Mouse (Mus musculus): ENCODE measurements around the gene Ugt1a9.

Gene Ugt1a9

DNA sequence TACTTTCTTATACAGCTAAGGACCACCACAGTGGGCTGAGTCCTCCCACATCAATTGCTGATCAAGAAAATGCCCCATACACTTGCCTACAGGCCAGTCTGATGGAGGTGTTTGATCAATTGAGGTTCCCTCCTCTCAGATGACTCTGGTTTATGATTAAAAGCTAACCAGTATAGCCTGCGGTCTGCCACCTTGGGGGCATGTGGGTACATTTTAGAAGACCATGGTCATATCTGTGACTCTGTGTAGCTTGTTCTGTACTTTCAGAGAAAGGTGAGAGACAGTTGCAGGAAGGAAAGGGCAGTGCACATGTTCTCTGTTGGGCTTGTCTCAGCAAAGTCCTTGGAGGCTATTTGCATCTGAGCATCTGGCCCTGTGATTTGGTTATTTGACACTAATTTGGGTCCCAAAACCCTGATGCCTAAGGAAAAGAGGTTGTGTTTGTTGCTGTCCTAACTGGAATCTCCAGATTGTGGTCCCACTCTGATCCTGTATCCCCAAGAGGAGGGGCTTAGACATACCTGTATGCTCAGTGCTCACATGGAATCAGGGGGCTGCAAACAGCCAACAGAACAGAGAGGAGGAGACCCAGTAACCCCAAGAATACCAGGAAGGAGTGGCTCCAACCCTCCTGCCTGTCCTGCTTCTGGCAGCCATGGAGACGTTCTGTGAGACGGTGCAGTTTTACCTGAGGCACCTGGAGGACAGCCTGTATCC, 162.2 kb downstream of the Ugt1a9 start:
- ATAC-seq (ENCODE audit: insufficient number of reproducible peaks, low FRiP score, low TSS enrichment): no peak

GRCm38 (mm10) chr1:88233421-88234247, 163.0 kb downstream of the Ugt1a9 start:
- no peak for ATAC-seq (ENCODE audit: insufficient number of reproducible peaks, low FRiP score, low TSS enrichment)

DNA sequence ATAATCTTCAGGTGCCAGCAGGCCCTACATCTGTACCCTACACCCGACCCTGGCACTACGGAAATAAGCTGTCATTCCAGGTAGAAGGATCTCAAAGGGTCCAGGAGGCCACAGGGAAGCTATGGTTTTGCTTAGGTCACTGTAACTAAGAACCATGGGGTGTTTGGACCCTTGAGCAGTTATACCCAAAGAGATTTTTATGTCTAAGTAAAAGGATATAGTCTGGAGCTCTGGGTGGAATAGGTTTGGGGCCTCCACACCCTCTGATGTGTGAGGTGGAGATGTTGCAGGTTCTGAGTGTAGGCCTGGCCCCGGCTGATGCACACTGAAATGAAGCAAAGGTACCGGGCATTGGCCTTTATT, 163.6 kb downstream of the Ugt1a9 start:
- ATAC-seq (ENCODE audit: insufficient number of reproducible peaks, low FRiP score, low TSS enrichment): no peak

DNA sequence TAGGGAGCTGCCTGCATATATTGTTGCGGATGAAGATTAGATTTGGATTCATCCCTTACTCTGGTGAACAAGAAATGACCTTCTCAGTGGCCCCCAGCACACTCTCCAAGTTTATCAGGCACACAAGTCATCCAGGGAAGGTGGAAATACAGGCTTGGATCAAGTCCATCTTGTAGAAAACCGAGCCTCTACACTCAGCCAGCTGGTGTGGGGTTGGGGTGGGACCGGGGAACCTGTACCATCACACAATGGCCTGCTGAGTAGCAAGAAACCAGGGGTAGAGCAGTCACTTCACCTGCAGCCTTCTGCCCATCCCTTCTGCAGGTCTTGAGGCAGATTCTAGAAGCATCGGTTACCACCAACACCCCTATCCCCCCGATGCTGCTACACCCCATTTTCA, 164.0 kb downstream of the Ugt1a9 start:
- ATAC-seq (ENCODE audit: insufficient number of reproducible peaks, low FRiP score, low TSS enrichment): no peak

DNA sequence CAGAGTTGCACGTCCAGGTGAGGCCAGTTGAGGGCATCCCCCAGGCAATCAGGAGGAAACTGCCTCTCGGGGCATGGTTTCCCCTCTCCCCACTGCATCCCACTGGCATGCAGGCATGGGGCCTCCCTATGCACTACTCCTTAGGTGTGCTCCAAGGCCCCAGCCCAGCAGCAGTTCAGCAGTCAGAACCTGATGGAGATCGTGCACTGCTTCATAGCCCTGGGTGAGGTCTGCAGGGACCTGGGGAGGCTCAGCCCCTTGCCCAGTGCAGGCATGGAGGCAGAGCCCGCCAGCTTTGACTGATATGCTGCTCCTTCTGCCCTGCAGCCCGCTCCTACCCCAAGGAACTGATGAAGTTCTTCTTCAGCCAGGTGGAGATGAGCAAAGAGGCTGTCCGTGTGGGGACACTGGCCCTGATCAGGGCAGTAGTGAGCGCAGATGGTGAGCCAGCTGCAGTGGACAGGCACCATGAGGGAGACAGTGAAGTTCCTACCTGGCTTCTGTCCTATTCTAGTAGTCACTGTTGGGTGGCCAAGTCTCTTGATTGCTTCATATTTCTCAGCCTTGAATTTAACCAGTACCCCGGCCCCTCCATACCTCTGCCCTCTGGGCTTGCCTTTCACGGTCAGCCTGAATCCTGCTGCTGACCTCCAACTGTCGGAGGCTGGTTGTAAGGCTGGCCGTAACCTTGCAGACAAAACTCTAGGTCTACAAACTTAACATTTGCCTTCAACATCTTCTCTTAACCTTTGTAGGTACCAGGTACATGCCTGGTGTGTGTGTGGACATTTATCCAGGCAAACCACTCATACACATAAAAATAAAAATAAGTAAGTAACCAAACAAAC, 164.7 kb downstream of the Ugt1a9 start:
- ATAC-seq (ENCODE audit: insufficient number of reproducible peaks, low FRiP score, low TSS enrichment): no peak

DNA sequence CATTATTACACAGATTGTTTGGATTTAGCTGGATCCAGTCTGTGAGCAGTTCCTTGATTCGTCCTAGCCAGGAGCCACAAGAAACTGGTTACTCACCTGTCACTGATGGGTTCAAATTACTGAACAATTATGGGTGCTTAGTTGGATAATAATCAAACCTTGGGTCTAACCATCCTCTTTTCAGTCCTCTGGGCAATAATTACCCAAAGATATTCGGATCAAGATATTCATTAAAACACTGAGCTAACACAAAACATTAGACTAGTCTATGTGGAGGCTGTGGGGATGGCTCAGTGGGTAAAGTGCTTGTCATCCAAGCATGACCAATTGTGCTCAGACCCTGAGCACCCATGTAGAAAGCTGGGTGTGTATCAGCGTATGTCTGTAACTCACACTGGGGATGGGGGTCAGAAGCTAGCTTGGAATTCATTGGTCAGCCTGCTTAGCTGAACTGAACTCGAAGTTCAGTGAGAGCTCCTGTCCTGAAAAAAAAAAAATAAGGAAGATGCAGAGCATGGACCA, 165.4 kb downstream of the Ugt1a9 start:
- no peak for ATAC-seq (ENCODE audit: insufficient number of reproducible peaks, low FRiP score, low TSS enrichment)

DNA sequence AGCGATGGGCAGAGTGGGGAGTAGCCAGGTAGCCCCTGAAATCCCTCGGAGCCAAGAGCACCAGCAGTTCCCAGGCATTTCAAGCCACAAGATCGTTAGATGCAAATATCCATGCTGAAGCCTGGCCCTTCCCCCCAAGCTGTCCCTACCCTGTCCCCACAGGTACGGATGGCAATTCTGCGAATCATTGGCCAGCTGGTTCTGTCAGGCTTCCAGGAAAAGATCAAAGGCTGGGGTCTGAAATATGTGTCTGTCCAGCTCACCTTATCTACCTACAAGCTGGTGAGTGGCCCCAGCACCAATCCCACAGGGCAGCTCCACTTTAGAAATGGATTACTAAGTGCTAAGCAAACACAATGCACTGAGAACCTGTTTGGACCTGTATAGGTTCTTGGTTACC, 166.7 kb downstream of the Ugt1a9 start:
- ATAC-seq (ENCODE audit: insufficient number of reproducible peaks, low FRiP score, low TSS enrichment): no peak

DNA sequence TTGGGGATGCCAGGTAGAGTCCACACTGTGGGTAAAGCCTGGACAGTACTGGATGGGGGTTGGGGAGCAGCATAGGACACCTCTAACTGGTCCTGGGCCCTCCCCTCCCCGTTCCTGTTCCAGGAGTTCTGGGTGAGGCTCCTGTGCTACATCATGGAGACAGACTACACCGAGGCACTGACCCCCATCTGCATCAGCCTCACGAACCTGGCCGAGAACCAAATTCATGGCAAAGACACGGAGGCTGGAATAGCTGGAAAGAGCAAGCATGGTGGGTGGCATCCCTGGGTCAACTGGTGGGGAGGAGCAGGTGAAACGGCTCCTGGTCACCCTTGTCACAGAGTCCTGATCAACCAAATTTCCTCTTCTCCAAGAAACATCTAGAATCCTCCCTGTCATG, 168.2 kb downstream of the Ugt1a9 start:
- ATAC-seq (ENCODE audit: insufficient number of reproducible peaks, low FRiP score, low TSS enrichment): no peak

- ATAC-seq (ENCODE audit: insufficient number of reproducible peaks, low FRiP score, low TSS enrichment): no peak
Observed at GRCm38 (mm10) chr1:88240072-88240471, 169.5 kb downstream of the Ugt1a9 start.

DNA sequence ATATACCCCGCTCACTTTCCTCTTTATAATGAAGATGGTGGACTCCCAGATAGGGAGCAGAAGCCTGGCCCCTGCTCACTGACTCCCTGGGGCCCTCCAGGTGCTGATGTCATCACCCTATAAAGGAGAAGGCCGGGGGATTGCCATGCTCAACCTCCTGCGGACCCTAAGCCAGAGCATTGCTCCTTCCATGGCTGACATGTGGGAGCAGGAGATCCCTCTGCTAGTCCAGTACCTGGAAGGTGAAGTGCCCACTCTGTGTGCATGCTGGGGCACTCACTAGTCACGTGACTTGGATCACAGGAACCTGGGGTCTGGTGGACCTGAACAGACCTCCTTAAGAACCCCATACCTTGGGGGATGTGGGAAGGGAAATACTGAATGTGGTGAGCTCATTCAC, 170.0 kb downstream of the Ugt1a9 start:
- no peak for ATAC-seq (ENCODE audit: insufficient number of reproducible peaks, low FRiP score, low TSS enrichment)

DNA sequence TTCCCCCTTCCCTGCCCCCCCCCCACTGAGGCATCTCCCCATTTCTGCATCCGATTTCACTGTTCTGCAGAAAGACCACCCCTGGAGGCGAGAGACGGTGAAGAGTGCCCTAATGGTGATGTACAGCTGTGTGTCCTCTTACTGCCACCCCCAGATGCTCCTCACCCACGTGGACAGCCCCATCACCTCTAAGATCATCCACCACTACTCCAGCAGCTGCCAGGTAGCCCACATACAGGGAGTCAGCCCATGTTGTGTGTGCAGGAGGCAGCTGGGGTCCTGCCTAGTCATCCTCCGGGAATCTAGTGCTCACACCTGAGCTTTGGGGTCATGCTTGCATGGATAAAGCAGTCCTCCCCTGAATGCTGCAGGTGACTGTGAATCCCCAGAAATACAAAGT, 173.3 kb downstream of the Ugt1a9 start:
- no peak for ATAC-seq (ENCODE audit: insufficient number of reproducible peaks, low FRiP score, low TSS enrichment)

DNA sequence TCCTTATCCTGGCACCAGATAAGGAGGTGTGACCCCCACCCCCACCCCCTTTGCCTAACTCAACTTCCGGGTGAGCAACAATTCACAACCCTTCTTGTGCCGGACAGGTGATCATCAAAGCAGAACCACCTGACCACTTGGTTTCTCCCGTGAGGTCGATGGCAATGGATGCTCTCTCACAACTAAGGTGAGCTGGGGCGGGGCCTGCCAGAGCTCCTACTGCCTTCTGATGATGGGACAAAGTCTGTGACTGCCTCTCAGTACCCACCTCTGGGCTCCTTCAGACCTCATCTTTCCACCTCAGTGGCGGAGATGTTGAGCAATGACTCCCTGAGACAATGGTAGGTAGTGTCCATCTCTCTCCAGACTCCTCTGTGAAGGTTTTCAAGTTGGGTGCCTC, 175.3 kb downstream of the Ugt1a9 start:
- no peak for ATAC-seq (ENCODE audit: insufficient number of reproducible peaks, low FRiP score, low TSS enrichment)

DNA sequence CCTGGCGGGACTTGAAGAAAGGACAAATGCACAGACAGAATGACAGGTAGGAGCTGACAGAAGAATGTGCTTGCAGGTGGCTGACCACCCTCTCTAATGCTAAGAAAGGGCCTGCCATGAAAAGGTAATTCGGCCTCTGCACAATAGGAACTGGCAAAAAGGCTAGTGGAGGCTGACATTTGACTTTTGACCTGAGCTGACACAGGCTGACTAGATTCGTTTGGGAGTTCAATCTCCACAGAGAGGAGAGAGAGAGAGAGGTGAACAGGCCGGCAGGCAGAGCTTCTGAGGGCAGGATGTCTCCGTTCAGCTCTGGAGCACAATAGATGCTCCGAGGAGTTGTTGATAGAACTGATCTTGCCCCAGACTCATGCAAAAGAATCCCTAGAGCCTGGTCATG, 175.8 kb downstream of the Ugt1a9 start:
- no peak for ATAC-seq (ENCODE audit: insufficient number of reproducible peaks, low FRiP score, low TSS enrichment)

GRCm38 (mm10) chr1:88247660-88248059, 177.1 kb downstream of the Ugt1a9 start:
- ATAC-seq (ENCODE audit: insufficient number of reproducible peaks, low FRiP score, low TSS enrichment): no peak

- no peak for ATAC-seq (ENCODE audit: insufficient number of reproducible peaks, low FRiP score, low TSS enrichment)
Observed at GRCm38 (mm10) chr1:88248658-88249057, 178.1 kb downstream of the Ugt1a9 start.

GRCm38 (mm10) chr1:88249596-88249995, 179.0 kb downstream of the Ugt1a9 start:
- no peak for ATAC-seq (ENCODE audit: insufficient number of reproducible peaks, low FRiP score, low TSS enrichment)

DNA sequence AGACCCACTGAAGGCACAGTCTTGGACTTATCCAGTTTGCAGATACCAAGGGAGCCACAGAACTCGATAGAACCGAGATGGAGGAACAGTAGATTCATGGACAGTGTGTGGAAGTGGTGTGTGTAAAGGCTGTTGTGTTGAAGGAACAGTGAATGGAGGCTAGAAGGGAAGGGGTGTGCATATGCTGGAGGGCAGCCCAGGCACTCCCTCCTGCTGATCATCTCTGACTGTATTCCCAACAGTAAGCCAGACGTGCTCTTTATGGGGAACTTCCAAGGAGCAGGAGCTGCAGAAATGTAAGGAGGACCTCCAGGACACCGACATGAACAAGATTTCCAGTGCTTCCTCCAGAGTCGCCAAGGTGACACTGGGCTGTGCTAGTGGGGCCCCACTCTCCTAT, 179.4 kb downstream of the Ugt1a9 start:
- no peak for ATAC-seq (ENCODE audit: insufficient number of reproducible peaks, low FRiP score, low TSS enrichment)

DNA sequence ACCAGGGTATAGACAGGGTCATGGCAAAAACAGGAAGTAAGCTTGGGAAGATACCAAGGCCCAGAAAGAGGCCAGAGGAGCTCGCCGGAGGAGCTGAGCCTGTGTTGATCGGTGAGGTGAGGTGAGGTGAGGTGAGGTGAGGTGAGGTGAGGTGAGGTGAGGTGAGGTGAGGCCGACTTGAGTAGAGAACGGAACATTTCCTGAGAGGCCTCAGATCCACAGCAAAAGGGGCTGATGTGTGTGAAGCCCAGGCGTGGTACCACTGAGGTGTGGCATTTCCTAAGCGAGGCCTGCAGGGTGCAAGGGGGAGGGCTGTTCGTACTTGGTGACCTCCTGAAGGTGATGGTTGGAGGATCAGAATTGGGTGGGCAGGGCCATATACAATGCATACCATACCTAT, 182.5 kb downstream of the Ugt1a9 start:
- no peak for ATAC-seq (ENCODE audit: insufficient number of reproducible peaks, low FRiP score, low TSS enrichment)

- no peak for ATAC-seq (ENCODE audit: insufficient number of reproducible peaks, low FRiP score, low TSS enrichment)
Observed at GRCm38 (mm10) chr1:88253540-88253939, 182.9 kb downstream of the Ugt1a9 start.

- ATAC-seq (ENCODE audit: insufficient number of reproducible peaks, low FRiP score, low TSS enrichment): 0 out of 2 replicates have a peak, but pooled peaks have one; percentile 0
Observed at GRCm38 (mm10) chr1:88254793-88255465, 184.3 kb downstream of the Ugt1a9 start.
